Comparison of ENCODE assay signal across 12 mouse cellular contexts in genomic region chr15:81769037-81769436, GRCm38 (mm10). TPM values are rescaled to one million over a fixed set of nuclear protein-coding genes. Genes with fewer than 3 reads are reported as not detected.
DNase-seq lines count a peak whose midpoint lies in the region; ATAC-seq and TF ChIP-seq lines count a peak whose summit lies in the region.
"Had no signal": no experiment of that assay in that cellular context is flagged by ENCODE, and none has a peak within 500 bp of the region (broad histone marks: within the 10 kb centered on the region; RNA-seq: fewer than 3 reads in every experiment).

No protein-coding gene starts in this region.

- no peak overlapping the region for H3K4me3 ChIP-seq in heart, embryonic 12.5 days
- peak overlapping the region; percentile 64 for H3K4me3 ChIP-seq in E14TG2a.4 (replicated peaks; ENCODE audit: low read length)
- no peak overlapping the region for H3K4me3 ChIP-seq in liver, embryonic 14.5 days (ENCODE audit: insufficient read depth in 1 of 2, low read depth in 2 of 2, low read length in 2 of 2)
- H3K4me3 ChIP-seq: hindbrain, embryonic 10.5 days had no signal

- H3K4me2 ChIP-seq in heart, embryonic 12.5 days, result no peak overlapping the region
- no peak overlapping the region for H3K4me2 ChIP-seq in liver, embryonic 14.5 days (ENCODE audit: low read depth)
- H3K4me2 ChIP-seq: midbrain, embryonic 11.5 days had no signal

- DNase-seq in heart, adult 11 months, result no peak
- DNase-seq in embryo, embryonic 11 days, result peak; percentile 41
- no peak for DNase-seq in liver, embryonic 14.5 days (ENCODE audit: low read depth in 3 of 3, low spot score in 3 of 3)
- DNase-seq in gastrocnemius, postnatal 4 days (ENCODE audit: low spot score in 2 of 2), result no peak
- no peak for DNase-seq in urinary bladder, postnatal 25 days (ENCODE audit: low spot score)
- no peak for DNase-seq in natural killer cell, adult 2 months (ENCODE audit: low spot score in 2 of 2)
- DNase-seq: cerebellum, postnatal 25 days; retina, postnatal 1 day had no signal

- peak; percentile 39; the same call in 1 of the 2 replicates for ATAC-seq in heart, embryonic 12.5 days (ENCODE audit: insufficient number of reproducible peaks, low FRiP score)
- peak; percentile 47 for ATAC-seq in liver, embryonic 14.5 days (ENCODE audit: insufficient read depth)

- TF ChIP-seq EP300 in liver, embryonic 14.5 days (IDR thresholded peaks at IDR 0.05; ENCODE audit: low read depth), result no peak

- H3K27ac ChIP-seq in heart, embryonic 12.5 days (ENCODE audit: poor library complexity, severe bottlenecking), result no peak overlapping the region
- no peak overlapping the region for H3K27ac ChIP-seq in liver, embryonic 14.5 days
- H3K27ac ChIP-seq: hindbrain, embryonic 10.5 days had no signal

- peaks cover 5% of the 10 kb centered on the region for H3K4me1 ChIP-seq in heart, embryonic 12.5 days (replicated peaks)
- peaks cover 45% of the 10 kb centered on the region for H3K4me1 ChIP-seq in E14TG2a.4 (replicated peaks; ENCODE audit: low read depth, low read length)
- peaks cover 10 to 17% of the 10 kb centered on the region in 2 experiments for H3K4me1 ChIP-seq in liver, embryonic 14.5 days (replicated peaks; ENCODE audit: control insufficient read depth in 2 of 2, insufficient read depth in 2 of 2, low read length in 1 of 2)
- H3K4me1 ChIP-seq: hindbrain, embryonic 10.5 days had no signal

- no peaks in the 10 kb centered on the region for H3K27me3 ChIP-seq in heart, embryonic 12.5 days (replicated peaks)
- no peaks in the 10 kb centered on the region for H3K27me3 ChIP-seq in E14TG2a.4 (ENCODE audit: insufficient read depth, low read length)
- no peaks in the 10 kb centered on the region for H3K27me3 ChIP-seq in liver, embryonic 14.5 days (ENCODE audit: control insufficient read depth, insufficient read depth, low read length)

- no peak for TF ChIP-seq CTCF in E14TG2a.4 (conservative IDR thresholded peaks at IDR 0.05; ENCODE audit: low read length)
- no peak for TF ChIP-seq CTCF in liver, embryonic 14.5 days (IDR thresholded peaks at IDR 0.05; ENCODE audit: low read depth)

- WGBS in heart, embryonic 12.5 days, result 67% methylated on average over 13 of the region's 13 CpGs
- WGBS in liver, embryonic 14.5 days (ENCODE audit: insufficient replicate concordance), result 56% methylated on average over 13 of the region's 13 CpGs

- H3K36me3 ChIP-seq in heart, embryonic 12.5 days, result peaks cover 60% of the 10 kb centered on the region
- H3K36me3 ChIP-seq in E14TG2a.4 (ENCODE audit: insufficient read depth, low read length), result peaks cover 35% of the 10 kb centered on the region
- H3K36me3 ChIP-seq in liver, embryonic 14.5 days (replicated peaks; ENCODE audit: control insufficient read depth, insufficient read depth, low read depth), result no peaks in the 10 kb centered on the region; the same call in 1 of the 2 replicates

- H3K9me3 ChIP-seq in heart, embryonic 12.5 days (replicated peaks), result 0 out of 2 replicates have a peak, but pooled peaks cover 3% of the 10 kb centered on the region
- H3K9me3 ChIP-seq in E14TG2a.4 (ENCODE audit: low read length), result no peaks in the 10 kb centered on the region
- no peaks in the 10 kb centered on the region for H3K9me3 ChIP-seq in liver, embryonic 14.5 days (ENCODE audit: control insufficient read depth, low read length)

- no peak overlapping the region for H3K9ac ChIP-seq in heart, embryonic 12.5 days
- H3K9ac ChIP-seq in liver, embryonic 14.5 days (replicated peaks), result no peak overlapping the region

RNA-seq across cellular contexts. Expression of gene Rangap1, which starts 23.7 kb away (rescaled TPM):
- polyA plus RNA-seq in heart, embryonic 12.5 days (2016; fragmentation: Nextera tagmentation; extraction: Ambion mirVana), result 102 and 106 TPM in 2 replicates
- 41.5 and 50.6 TPM in 2 replicates for polyA plus RNA-seq in liver, embryonic 14.5 days (2012; rRNA removed)
- polyA plus RNA-seq in liver, embryonic 14.5 days (2014; fragmentation: Nextera tagmentation; extraction: Ambion mirVana), result 57.1 and 61.0 TPM in 2 replicates
- total RNA-seq in gastrocnemius, postnatal 4 days (2021), result 10 to 100 TPM; 37.9 to 38.5 TPM

RNA-seq across cellular contexts. Expression of gene Zc3h7b, which starts 24.2 kb away (rescaled TPM):
- 27.4 and 30.8 TPM in 2 replicates for polyA plus RNA-seq in heart, embryonic 12.5 days (2016; fragmentation: Nextera tagmentation; extraction: Ambion mirVana)
- 5.2 and 5.7 TPM in 2 replicates for polyA plus RNA-seq in liver, embryonic 14.5 days (2012; rRNA removed)
- polyA plus RNA-seq in liver, embryonic 14.5 days (2014; fragmentation: Nextera tagmentation; extraction: Ambion mirVana), result 4.0 and 5.3 TPM in 2 replicates
- 10 to 100 TPM; 54.8 to 54.9 TPM for total RNA-seq in gastrocnemius, postnatal 4 days (2021)

RNA-seq across cellular contexts. Expression of gene Tef, which starts 33.2 kb away (rescaled TPM):
- polyA plus RNA-seq in heart, embryonic 12.5 days (2016; fragmentation: Nextera tagmentation; extraction: Ambion mirVana), result 26.0 and 27.8 TPM in 2 replicates
- 4.4 and 5.1 TPM in 2 replicates for polyA plus RNA-seq in liver, embryonic 14.5 days (2012; rRNA removed)
- 2.7 and 5.0 TPM in 2 replicates for polyA plus RNA-seq in liver, embryonic 14.5 days (2014; fragmentation: Nextera tagmentation; extraction: Ambion mirVana)
- total RNA-seq in gastrocnemius, postnatal 4 days (2021), result 100 to 1,000 TPM; 112 to 117 TPM
